ENCODE assay signal across 16 mouse cellular contexts in genomic region chr9:115507131-115507689, GRCm38 (mm10).
"Had no signal": no experiment of that assay in that cellular context is flagged by ENCODE, and none has a peak within 500 bp of the region (broad histone marks: within the 10 kb centered on the region; RNA-seq: fewer than 3 reads in every experiment).

No protein-coding gene starts in this region.

- H3K36me3 ChIP-seq: limb, embryonic 12.5 days; liver, embryonic 13.5 days; lung, embryonic 15.5 days; neural tube, embryonic 12.5 days; stomach, embryonic 15.5 days had no signal

- H3K27me3 ChIP-seq: limb, embryonic 12.5 days; liver, embryonic 13.5 days; lung, embryonic 15.5 days; neural tube, embryonic 12.5 days; stomach, embryonic 15.5 days had no signal

- H3K4me3 ChIP-seq: layer of hippocampus, adult 2 months; limb, embryonic 12.5 days; liver, embryonic 13.5 days; lung, embryonic 15.5 days; megakaryocyte, embryonic 14.5 days; myocyte; neural tube, embryonic 12.5 days; stomach, embryonic 15.5 days had no signal

- H3K9ac ChIP-seq: limb, embryonic 12.5 days; liver, embryonic 13.5 days; liver, postnatal 0 days; lung, embryonic 15.5 days; neural tube, embryonic 12.5 days; stomach, embryonic 15.5 days had no signal

- H3K27ac ChIP-seq: layer of hippocampus, adult 2 months; limb, embryonic 12.5 days; liver, embryonic 13.5 days; lung, embryonic 15.5 days; macrophage; neural tube, embryonic 12.5 days; stomach, embryonic 15.5 days had no signal

- DNase-seq: kidney, adult 18-20 months; kidney, postnatal 10 days; kidney, postnatal 4 days; liver; liver, embryonic 13.5 days; liver, postnatal 0 days; lung, postnatal 14 days; thymus, postnatal 4 days had no signal

- H3K4me2 ChIP-seq: limb, embryonic 12.5 days; liver, embryonic 13.5 days; lung, embryonic 15.5 days; neural tube, embryonic 12.5 days; stomach, embryonic 15.5 days had no signal

- H3K4me1 ChIP-seq: liver, embryonic 13.5 days; lung, embryonic 15.5 days; neural tube, embryonic 12.5 days; stomach, embryonic 15.5 days had no signal

- H3K9me3 ChIP-seq: liver, embryonic 13.5 days; lung, embryonic 15.5 days; neural tube, embryonic 12.5 days; stomach, embryonic 15.5 days had no signal

- ATAC-seq: liver, postnatal 0 days had no signal
